Mouse (Mus musculus) cortical plate, adult 2 months (tissue): Measurements from ENCODE around the gene Acp1. TPM values are rescaled to one million over a fixed set of nuclear protein-coding genes. Genes with fewer than 3 reads are reported as not detected.

Experiments
- H3K27ac ChIP-seq: fragments of 200-500 bp; 2 replicates; pipeline ENCODE4 v1.5.1; 2012; ENCODE audit warnings: low read length, control low read depth, inconsistent platforms; ENCODE audit not compliant: insufficient read depth
- H3K4me1 ChIP-seq: fragments of 200-500 bp; 2 replicates; pipeline ENCODE4 v1.6.1; 2011; ENCODE audit warnings: low read length; ENCODE audit not compliant: control insufficient read depth, insufficient read depth
- H3K4me3 ChIP-seq: fragments of 200-500 bp; 2 replicates; pipeline ENCODE4 v1.5.1; 2011; ENCODE audit warnings: mild to moderate bottlenecking, low read length, control low read depth; ENCODE audit not compliant: insufficient read depth
- CTCF ChIP-seq: fragments of 200-500 bp; IDR thresholded peaks from 2 replicates; pipeline ENCODE4 v1.5.1; 2011; ENCODE audit warnings: mild to moderate bottlenecking, control low read depth, low read length; ENCODE audit not compliant: insufficient read depth; ENCODE audit errors: extremely low read depth
- POLR2A ChIP-seq: fragments of 200-500 bp; IDR thresholded peaks from 2 replicates; pipeline ENCODE4 v1.6.1; 2011; ENCODE audit warnings: mild to moderate bottlenecking, low read length, control low read depth; ENCODE audit not compliant: insufficient read depth; ENCODE audit errors: extremely low read depth
- polyA plus RNA-seq: library from polyadenylated mRNA; depleted of rRNA; stranded (reverse); fragments of >200 nt; gene quantifications from 2 replicates; pipeline ENCODE4 v1.2.3, GENCODE M21; 2012

Gene Acp1
- polyA plus RNA-seq, 1 experiment: 21.1 TPM

DNA sequence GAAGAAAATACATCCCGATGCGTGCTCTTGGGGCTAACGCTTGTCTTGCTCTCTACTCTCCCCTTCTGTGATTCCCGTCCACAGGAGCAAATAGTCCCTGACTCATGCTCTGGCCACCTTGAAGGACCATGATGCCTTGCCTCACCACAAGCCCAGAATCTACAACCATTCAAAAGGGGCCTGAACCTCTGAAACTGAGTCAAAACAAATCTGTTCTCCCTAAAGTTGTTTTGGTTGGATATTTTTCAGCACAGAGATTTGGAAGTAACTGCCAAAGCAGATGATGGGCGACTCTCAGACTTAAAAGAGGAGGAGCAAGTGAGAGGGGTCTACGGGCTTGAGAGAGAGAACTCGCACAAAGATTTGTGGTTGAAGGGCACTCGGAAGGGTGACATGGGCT lies 529 bp downstream of the Acp1 start:
- Histone ChIP-seq H3K4me3 (peak overlapping the region; percentile 83), H3K27ac (no peak overlapping the region), H3K4me1 (peaks cover 6% of the 10 kb centered on the region)
- TF ChIP-seq POLR2A: no peak

DNA sequence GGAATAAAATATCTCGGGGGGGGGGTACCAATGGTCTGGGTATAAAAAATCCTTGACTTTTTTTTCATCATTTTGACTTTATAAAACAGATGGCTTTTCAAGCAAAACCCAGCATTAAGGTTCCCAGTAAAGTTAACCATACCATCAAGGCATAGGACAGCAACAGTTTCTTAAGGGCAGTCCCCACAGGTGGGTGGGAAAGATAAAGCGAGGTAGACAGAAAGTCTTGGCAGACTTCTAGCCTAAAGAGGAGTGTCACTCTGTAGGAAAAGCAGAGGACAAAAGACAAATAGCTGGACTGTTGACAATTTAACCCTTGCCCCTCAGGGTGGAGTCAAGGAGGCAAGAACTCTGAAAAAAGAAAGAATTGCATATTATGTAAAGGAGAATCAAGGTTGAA lies 1.5 kb downstream of the Acp1 start:
- TF ChIP-seq POLR2A (no peak), CTCF (no peak)
- H3K4me1 ChIP-seq: peaks cover 6% of the 10 kb centered on the region
- H3K27ac ChIP-seq: no peak overlapping the region
- H3K4me3 ChIP-seq: no peak overlapping the region

GRCm38 (mm10) chr12:30908658-30909057 lies 2.7 kb downstream of the Acp1 start:
- Histone ChIP-seq H3K4me3 (no peak overlapping the region), H3K4me1 (peaks cover 6% of the 10 kb centered on the region), H3K27ac (no peak overlapping the region)
- no peak for TF ChIP-seq POLR2A

- Histone ChIP-seq H3K4me1 (no peaks in the 10 kb centered on the region), H3K4me3 (no peak overlapping the region)
- TF ChIP-seq CTCF (no peak), POLR2A (no peak)
Observed at GRCm38 (mm10) chr12:30897039-30897438, 14.3 kb downstream of the Acp1 start.

GRCm38 (mm10) chr12:30891438-30891837 lies 20.0 kb downstream of the Acp1 start:
- no peak overlapping the region for H3K4me3 ChIP-seq

More at GRCm38 (mm10) chr12:30897039-30897438, 14.3 kb downstream of the Acp1 start:
- no peak overlapping the region for H3K27ac ChIP-seq

GRCm38 (mm10) chr12:30890067-30890466 lies 21.3 kb downstream of the Acp1 start:
- no peaks in the 10 kb centered on the region for H3K4me1 ChIP-seq
- TF ChIP-seq POLR2A (no peak), CTCF (peak; percentile 76)
- H3K4me3 ChIP-seq: no peak overlapping the region
- H3K27ac ChIP-seq: no peak overlapping the region

More at GRCm38 (mm10) chr12:30891438-30891837, 20.0 kb downstream of the Acp1 start:
- no peak overlapping the region for H3K27ac ChIP-seq
- no peak for TF ChIP-seq POLR2A
- TF ChIP-seq CTCF: no peak
- no peaks in the 10 kb centered on the region for H3K4me1 ChIP-seq

DNA sequence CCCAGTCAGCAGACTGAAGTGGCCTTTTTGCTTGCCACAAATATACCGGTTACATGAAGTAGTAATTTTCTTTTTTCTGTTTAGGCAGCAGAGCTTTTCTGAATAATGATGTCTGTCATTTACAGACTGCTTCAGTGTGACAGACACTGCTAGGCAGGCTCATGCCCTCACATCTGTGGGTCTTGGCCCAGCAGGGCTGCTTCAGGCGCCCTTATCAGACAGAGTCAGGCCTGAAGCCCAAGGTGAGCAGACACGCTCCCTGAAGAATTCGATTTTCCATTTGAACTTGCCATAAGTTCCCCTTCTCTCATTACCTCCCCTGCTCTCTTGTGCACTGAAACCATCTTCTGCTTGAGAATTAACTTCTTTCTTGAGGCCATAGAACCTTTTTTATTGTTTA lies 23.4 kb downstream of the Acp1 start:
- no peak for TF ChIP-seq POLR2A
- TF ChIP-seq CTCF: no peak
- Histone ChIP-seq H3K4me1 (no peaks in the 10 kb centered on the region), H3K4me3 (no peak overlapping the region), H3K27ac (no peak overlapping the region)

DNA sequence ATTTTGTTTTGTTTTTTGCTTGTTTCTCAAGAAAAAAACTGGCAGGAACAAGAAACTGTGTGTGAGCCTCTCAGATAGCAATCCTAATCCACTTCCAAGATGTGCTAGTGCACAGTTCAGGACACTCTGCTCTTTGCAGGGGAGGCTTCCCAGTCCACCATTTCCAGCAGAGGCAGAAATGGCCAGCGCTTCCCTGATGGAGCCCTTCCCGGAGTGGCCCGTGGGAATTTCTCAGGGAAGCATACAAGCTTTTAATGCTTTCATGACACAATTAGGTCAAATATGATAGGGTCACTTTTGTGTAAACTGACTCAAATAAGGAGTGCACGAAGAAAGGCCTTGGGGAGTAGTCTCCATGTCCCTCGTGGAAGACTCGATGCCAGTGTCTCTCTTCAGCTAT lies 25.5 kb downstream of the Acp1 start:
- no peak overlapping the region for H3K4me3 ChIP-seq
- H3K27ac ChIP-seq: no peak overlapping the region
- TF ChIP-seq POLR2A (no peak), CTCF (no peak)
- H3K4me1 ChIP-seq: no peaks in the 10 kb centered on the region

GRCm38 (mm10) chr12:30884622-30885230 lies 26.7 kb downstream of the Acp1 start:
- Histone ChIP-seq H3K4me1 (no peaks in the 10 kb centered on the region), H3K4me3 (peak overlapping the region; percentile 38)

DNA sequence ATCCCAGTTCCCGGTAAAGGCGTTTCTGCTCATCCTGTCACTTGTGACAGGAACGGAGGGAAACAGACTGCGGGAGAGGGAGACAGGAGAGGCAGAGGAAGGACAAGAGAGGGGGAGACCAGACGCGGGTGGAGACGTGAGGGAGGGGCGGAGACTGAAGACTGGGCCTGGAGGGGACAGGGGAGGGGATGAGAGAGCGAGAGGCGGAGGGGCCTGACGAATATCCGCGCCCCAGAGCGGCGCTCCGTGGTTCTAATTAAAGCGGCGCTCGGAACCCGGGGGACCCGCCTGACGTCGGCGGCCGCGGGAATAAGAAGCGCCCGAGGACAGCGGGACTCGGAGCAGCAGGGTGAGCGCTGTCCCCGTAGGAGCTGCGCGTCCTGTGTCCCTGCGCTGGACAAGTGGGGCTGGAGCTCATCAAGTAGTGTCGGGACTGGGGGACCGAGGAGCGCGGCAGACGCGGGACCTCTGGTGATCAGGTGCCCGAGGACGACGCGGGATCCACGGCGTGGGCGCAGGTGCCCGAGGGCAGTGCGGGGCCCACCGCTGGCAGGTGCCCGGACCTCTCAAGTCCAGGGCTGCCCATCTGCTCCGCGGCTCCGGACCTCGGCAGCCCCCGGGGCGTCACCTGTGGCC lies 27.3 kb downstream of the Acp1 start, which contains the start of gene Alkal2:
TSS of gene Alkal2 (plus strand) at position 337 of the 636 bp plus-strand sequence.
- TF ChIP-seq CTCF (no peak), POLR2A (no peak)

More at GRCm38 (mm10) chr12:30884622-30885230, 26.7 kb downstream of the Acp1 start:
- no peak overlapping the region for H3K27ac ChIP-seq
- TF ChIP-seq POLR2A: no peak
- no peak for TF ChIP-seq CTCF

More for the DNA sequence above, 27.3 kb downstream of the Acp1 start, which contains the start of gene Alkal2:
- Histone ChIP-seq H3K27ac (no peak within 1 kb of the TSS), H3K4me1 (no peaks in the 10 kb centered on the region), H3K4me3 (peak within 1 kb of the TSS; percentile 38)
